Mouse (Mus musculus): ENCODE data around the gene Gab1. TPM values are rescaled to one million over a fixed set of nuclear protein-coding genes. Genes with fewer than 3 reads are reported as not detected.

Gab1 gene
- polyA plus RNA-seq, 1 experiment = 19.7 TPM

GRCm38 (mm10) chr8:80848631-80849030, 31.7 kb downstream of the Gab1 start:
- H3K27ac ChIP-seq (ENCODE audit: insufficient read depth, low read depth, low read length) = no peak overlapping the region

GRCm38 (mm10) chr8:80847912-80848311, 32.4 kb downstream of the Gab1 start:
- Histone ChIP-seq H3K27ac (ENCODE audit: insufficient read depth, low read depth, low read length) (no peak overlapping the region), H3K4me3 (ENCODE audit: insufficient read depth, low read length) (no peak overlapping the region), H3K4me1 (ENCODE audit: control insufficient read depth, insufficient read depth, low read length) (no peaks in the 10 kb centered on the region)
- no peak for TF ChIP-seq POLR2A (IDR thresholded peaks at IDR 0.05; ENCODE audit: borderline replicate concordance, low read depth, low read length)
- TF ChIP-seq CTCF (IDR thresholded peaks at IDR 0.05; ENCODE audit: low read depth, low read length) = no peak

More at GRCm38 (mm10) chr8:80848631-80849030, 31.7 kb downstream of the Gab1 start:
- H3K4me1 ChIP-seq (ENCODE audit: control insufficient read depth, insufficient read depth, low read length) = no peaks in the 10 kb centered on the region
- no peak for TF ChIP-seq CTCF (IDR thresholded peaks at IDR 0.05; ENCODE audit: low read depth, low read length)
- TF ChIP-seq POLR2A (IDR thresholded peaks at IDR 0.05; ENCODE audit: borderline replicate concordance, low read depth, low read length) = no peak
- no peak overlapping the region for H3K4me3 ChIP-seq (ENCODE audit: insufficient read depth, low read length)

- Histone ChIP-seq H3K4me1 (ENCODE audit: control insufficient read depth, insufficient read depth, low read length) (no peaks in the 10 kb centered on the region), H3K4me3 (ENCODE audit: insufficient read depth, low read length) (no peak overlapping the region), H3K27ac (ENCODE audit: insufficient read depth, low read depth, low read length) (no peak overlapping the region)
- no peak for TF ChIP-seq CTCF (IDR thresholded peaks at IDR 0.05; ENCODE audit: low read depth, low read length)
- TF ChIP-seq POLR2A (IDR thresholded peaks at IDR 0.05; ENCODE audit: borderline replicate concordance, low read depth, low read length) = no peak
Observed at GRCm38 (mm10) chr8:80845284-80845683, 35.0 kb downstream of the Gab1 start.

- H3K4me3 ChIP-seq (ENCODE audit: insufficient read depth, low read length) = no peak overlapping the region
- TF ChIP-seq POLR2A (IDR thresholded peaks at IDR 0.05; ENCODE audit: borderline replicate concordance, low read depth, low read length) (no peak), CTCF (IDR thresholded peaks at IDR 0.05; ENCODE audit: low read depth, low read length) (no peak)
- H3K27ac ChIP-seq (ENCODE audit: insufficient read depth, low read depth, low read length) = no peak overlapping the region
- H3K4me1 ChIP-seq (ENCODE audit: control insufficient read depth, insufficient read depth, low read length) = no peaks in the 10 kb centered on the region
Observed at GRCm38 (mm10) chr8:80843744-80844434, 36.4 kb downstream of the Gab1 start.

GRCm38 (mm10) chr8:80842514-80842913, 37.8 kb downstream of the Gab1 start:
- Histone ChIP-seq H3K4me1 (ENCODE audit: control insufficient read depth, insufficient read depth, low read length) (no peaks in the 10 kb centered on the region), H3K4me3 (ENCODE audit: insufficient read depth, low read length) (no peak overlapping the region), H3K27ac (ENCODE audit: insufficient read depth, low read depth, low read length) (no peak overlapping the region)
- TF ChIP-seq CTCF (IDR thresholded peaks at IDR 0.05; ENCODE audit: low read depth, low read length) = no peak

GRCm38 (mm10) chr8:80840090-80840489, 40.2 kb downstream of the Gab1 start:
- TF ChIP-seq POLR2A (IDR thresholded peaks at IDR 0.05; ENCODE audit: borderline replicate concordance, low read depth, low read length) (no peak), CTCF (IDR thresholded peaks at IDR 0.05; ENCODE audit: low read depth, low read length) (no peak)

GRCm38 (mm10) chr8:80838199-80838598, 42.1 kb downstream of the Gab1 start:
- Histone ChIP-seq H3K27ac (ENCODE audit: insufficient read depth, low read depth, low read length) (no peak overlapping the region), H3K4me3 (ENCODE audit: insufficient read depth, low read length) (no peak overlapping the region), H3K4me1 (ENCODE audit: control insufficient read depth, insufficient read depth, low read length) (no peaks in the 10 kb centered on the region)
- TF ChIP-seq POLR2A (IDR thresholded peaks at IDR 0.05; ENCODE audit: borderline replicate concordance, low read depth, low read length) (no peak), CTCF (IDR thresholded peaks at IDR 0.05; ENCODE audit: low read depth, low read length) (no peak)

More at GRCm38 (mm10) chr8:80840090-80840489, 40.2 kb downstream of the Gab1 start:
- H3K4me1 ChIP-seq (ENCODE audit: control insufficient read depth, insufficient read depth, low read length) = no peaks in the 10 kb centered on the region
- no peak overlapping the region for H3K4me3 ChIP-seq (ENCODE audit: insufficient read depth, low read length)
- no peak overlapping the region for H3K27ac ChIP-seq (ENCODE audit: insufficient read depth, low read depth, low read length)

- no peak overlapping the region for H3K4me3 ChIP-seq (ENCODE audit: insufficient read depth, low read length)
- no peak for TF ChIP-seq CTCF (IDR thresholded peaks at IDR 0.05; ENCODE audit: low read depth, low read length)
- no peak for TF ChIP-seq POLR2A (IDR thresholded peaks at IDR 0.05; ENCODE audit: borderline replicate concordance, low read depth, low read length)
- H3K4me1 ChIP-seq (ENCODE audit: control insufficient read depth, insufficient read depth, low read length) = no peaks in the 10 kb centered on the region
- H3K27ac ChIP-seq (ENCODE audit: insufficient read depth, low read depth, low read length) = no peak overlapping the region
Observed at GRCm38 (mm10) chr8:80835401-80835800, 44.9 kb downstream of the Gab1 start.

GRCm38 (mm10) chr8:80834443-80834842, 45.9 kb downstream of the Gab1 start:
- H3K4me1 ChIP-seq (ENCODE audit: control insufficient read depth, insufficient read depth, low read length) = no peaks in the 10 kb centered on the region
- no peak overlapping the region for H3K27ac ChIP-seq (ENCODE audit: insufficient read depth, low read depth, low read length)
- no peak for TF ChIP-seq POLR2A (IDR thresholded peaks at IDR 0.05; ENCODE audit: borderline replicate concordance, low read depth, low read length)
- TF ChIP-seq CTCF (IDR thresholded peaks at IDR 0.05; ENCODE audit: low read depth, low read length) = no peak
- H3K4me3 ChIP-seq (ENCODE audit: insufficient read depth, low read length) = no peak overlapping the region

GRCm38 (mm10) chr8:80832534-80832933, 47.8 kb downstream of the Gab1 start:
- H3K27ac ChIP-seq (ENCODE audit: insufficient read depth, low read depth, low read length) = no peak overlapping the region
- no peaks in the 10 kb centered on the region for H3K4me1 ChIP-seq (ENCODE audit: control insufficient read depth, insufficient read depth, low read length)
- no peak overlapping the region for H3K4me3 ChIP-seq (ENCODE audit: insufficient read depth, low read length)
- TF ChIP-seq POLR2A (IDR thresholded peaks at IDR 0.05; ENCODE audit: borderline replicate concordance, low read depth, low read length) (no peak), CTCF (IDR thresholded peaks at IDR 0.05; ENCODE audit: low read depth, low read length) (no peak)

All from bone marrow macrophage, adult 2 months (primary cell).